In genomic region chr16:48738429-48738828, GRCm38 (mm10) we compare ENCODE assay signal across 32 mouse cellular contexts. TPM values are rescaled to one million over a fixed set of nuclear protein-coding genes. Genes with fewer than 3 reads are reported as not detected.
"Had no signal": no experiment of that assay in that cellular context is flagged by ENCODE, and none has a peak within 500 bp of the region (broad histone marks: within the 10 kb centered on the region; RNA-seq: fewer than 3 reads in every experiment).

No protein-coding gene starts in this region.

- H3K4me2 ChIP-seq: heart, embryonic 12.5 days; hindbrain, embryonic 13.5 days; hindbrain, embryonic 15.5 days; kidney, embryonic 15.5 days; limb, embryonic 12.5 days; liver, embryonic 11.5 days; liver, embryonic 13.5 days had no signal

- H3K4me3 ChIP-seq: heart, embryonic 10.5 days; heart, embryonic 12.5 days; hindbrain, embryonic 10.5 days; hindbrain, embryonic 13.5 days; hindbrain, embryonic 15.5 days; kidney, embryonic 15.5 days; layer of hippocampus, adult 2 months; left cerebral cortex, adult 2 months; limb, embryonic 10.5 days; limb, embryonic 12.5 days; liver, embryonic 13.5 days had no signal

- ATAC-seq: hindbrain, postnatal 0 days; intestine, embryonic 16.5 days had no signal

- H3K27ac ChIP-seq: heart, embryonic 10.5 days; hindbrain, embryonic 10.5 days; hindbrain, embryonic 13.5 days; hindbrain, embryonic 15.5 days; hindbrain, postnatal 0 days; kidney, embryonic 15.5 days; kidney, postnatal 0 days; layer of hippocampus, adult 2 months; left cerebral cortex, adult 2 months; limb, embryonic 10.5 days; limb, embryonic 12.5 days; liver, embryonic 13.5 days had no signal

- H3K4me1 ChIP-seq: heart, embryonic 10.5 days; heart, embryonic 12.5 days; hindbrain, embryonic 10.5 days; hindbrain, embryonic 13.5 days; hindbrain, embryonic 15.5 days; kidney, embryonic 15.5 days; limb, embryonic 10.5 days; limb, embryonic 12.5 days; liver, embryonic 13.5 days had no signal

- H3K9me3 ChIP-seq: heart, embryonic 10.5 days; heart, embryonic 12.5 days; hindbrain, embryonic 10.5 days; hindbrain, embryonic 13.5 days; hindbrain, embryonic 15.5 days; kidney, embryonic 15.5 days; limb, embryonic 10.5 days; limb, embryonic 12.5 days; liver, embryonic 13.5 days had no signal

- H3K36me3 ChIP-seq: heart, embryonic 10.5 days; heart, embryonic 12.5 days; hindbrain, embryonic 10.5 days; hindbrain, embryonic 13.5 days; hindbrain, embryonic 15.5 days; kidney, embryonic 15.5 days; limb, embryonic 10.5 days; limb, embryonic 12.5 days; liver, embryonic 13.5 days had no signal

- DNase-seq: gastrocnemius, postnatal 14 days; gastrocnemius, postnatal 36 days; heart, adult 11 months; heart, postnatal 10 days; heart, postnatal 4 days; kidney, adult 11 months; kidney, adult 2 months; kidney, adult 9 months; kidney, postnatal 14 days; kidney, postnatal 36 days; liver; liver, embryonic 13.5 days had no signal

- H3K27me3 ChIP-seq: heart, embryonic 12.5 days; hindbrain, embryonic 13.5 days; hindbrain, embryonic 15.5 days; kidney, embryonic 15.5 days; limb, embryonic 12.5 days; liver, embryonic 13.5 days had no signal

- H3K9ac ChIP-seq: heart, embryonic 12.5 days; hindbrain, embryonic 13.5 days; hindbrain, embryonic 15.5 days; kidney, embryonic 15.5 days; limb, embryonic 12.5 days; liver, embryonic 13.5 days had no signal

RNA-seq across cellular contexts. Expression of gene Trat1, which starts 33.4 kb away (rescaled TPM):
- total RNA-seq: gastrocnemius, adult 18-20 months; gastrocnemius, adult 8-10 months; gastrocnemius, postnatal 14 days; heart, adult 8-10 months; heart, postnatal 25 days; heart, postnatal 4 days had no signal
- polyA plus RNA-seq: heart, embryonic 10.5 days; heart, embryonic 12.5 days; heart, embryonic 14.5 days; hindbrain, embryonic 10.5 days; hindbrain, postnatal 0 days; intestine, embryonic 14.5 days; kidney, embryonic 15.5 days; kidney, postnatal 0 days; limb, embryonic 10.5 days; limb, embryonic 12.5 days; liver, embryonic 11.5 days; liver, embryonic 13.5 days had no signal
